Mouse (Mus musculus): Measurements from ENCODE around the gene Dpy19l1.

DNA sequence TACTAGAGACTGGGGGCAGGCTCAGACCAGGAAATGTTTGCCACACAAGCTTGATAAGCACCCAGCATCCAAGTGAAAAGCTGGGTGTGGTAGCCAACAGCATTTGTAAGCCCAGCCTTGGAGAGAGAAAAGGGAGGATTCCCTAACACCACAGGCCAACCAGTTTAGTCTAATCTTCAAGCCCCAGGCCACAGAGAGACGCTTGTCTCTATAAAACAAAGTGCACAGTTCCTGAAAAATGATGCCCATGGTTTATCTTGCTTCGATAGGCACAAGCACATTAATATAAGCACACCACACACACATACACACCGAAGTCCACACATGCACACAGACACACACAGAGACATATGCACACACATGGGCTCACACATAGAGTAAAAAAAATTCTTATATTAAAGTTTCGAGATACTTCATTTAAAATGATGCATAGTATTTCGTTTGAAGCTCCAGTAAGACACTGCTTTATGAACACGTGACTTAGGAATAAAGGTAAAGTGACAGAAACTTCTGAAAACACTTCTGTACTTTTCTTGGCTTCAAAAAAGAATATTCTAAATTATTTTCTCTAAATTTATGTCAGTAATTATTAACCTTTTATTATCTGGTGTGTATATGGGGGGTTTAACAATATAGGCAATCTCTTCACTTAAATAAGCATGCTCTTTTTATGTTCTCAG lies 14.4 kb downstream of the Dpy19l1 start:
- TF ChIP-seq MAX (IDR thresholded peaks at IDR 0.05; ENCODE audit: low read length) (no peak), CTCF (conservative IDR thresholded peaks at IDR 0.05 in 1 of 2, IDR thresholded peaks at IDR 0.05 in 1 of 2; ENCODE audit: low read depth in 2 of 2, low read length in 2 of 2) (no peak), BHLHE40 (IDR thresholded peaks at IDR 0.05; ENCODE audit: low read depth, low read length) (no peak), POLR2A (IDR thresholded peaks at IDR 0.05; ENCODE audit: low read depth, low read length) (no peak), TCF12 (IDR thresholded peaks at IDR 0.05; ENCODE audit: low read depth, low read length) (no peak)
